Mouse (Mus musculus) lung, postnatal 0 days (tissue): ENCODE measurements around the gene Cdcp2. TPM values are rescaled to one million over a fixed set of nuclear protein-coding genes. Genes with fewer than 3 reads are reported as not detected.

Experiments used
- ATAC-seq: fragments of 200-750 bp; cut with Nextera tagmentation; 2 replicates; pipeline ENCODE4 v1.8.0; 2017; ENCODE audit warnings: moderate library complexity
- DNase-seq: peaks from one replicate; pipeline ENCODE4 v3.0.0-alpha.2; 2016; ENCODE audit warnings: low spot score
- H3K27ac ChIP-seq: fragments of 300-500 bp; sonication (generic); 2 replicates; pipeline ENCODE4 v1.5.1; 2014; ENCODE audit warnings: antibody characterized with exemption, mild to moderate bottlenecking, low read length, mixed read lengths
- H3K27me3 ChIP-seq: fragments of 300-500 bp; sonication (generic); replicated peaks from 2 replicates; pipeline ENCODE4 v1.6.1; 2014; ENCODE audit warnings: low read length, mixed read lengths; ENCODE audit not compliant: insufficient read depth
- H3K36me3 ChIP-seq: fragments of 300-500 bp; sonication (generic); 2 replicates; pipeline ENCODE4 v1.6.1; 2014; ENCODE audit warnings: low read length, mixed read lengths; ENCODE audit not compliant: insufficient read depth
- H3K4me1 ChIP-seq: fragments of 300-500 bp; sonication (generic); 2 replicates; pipeline ENCODE4 v1.6.1; 2014; ENCODE audit warnings: antibody characterized with exemption, low read depth, low read length, mixed read lengths; ENCODE audit not compliant: insufficient read depth
- H3K4me2 ChIP-seq: fragments of 300-500 bp; sonication (generic); replicated peaks from 2 replicates; pipeline ENCODE4 v1.6.1; 2014; ENCODE audit warnings: low read depth, mild to moderate bottlenecking, low read length, moderate library complexity, mixed read lengths
- H3K4me3 ChIP-seq: fragments of 300-500 bp; sonication (generic); 2 replicates; pipeline ENCODE4 v1.5.1; 2014; ENCODE audit warnings: low read depth, low read length
- H3K9ac ChIP-seq: fragments of 300-500 bp; sonication (generic); replicated peaks from 2 replicates; pipeline ENCODE4 v1.6.1; 2014; ENCODE audit warnings: low read depth, mild to moderate bottlenecking
- H3K9me3 ChIP-seq: fragments of 300-500 bp; sonication (generic); 2 replicates; pipeline ENCODE4 v1.6.1; 2016; ENCODE audit warnings: low read length, mixed read lengths
- CTCF ChIP-seq: IDR thresholded peaks from 2 replicates; pipeline ENCODE4 v1.5.1; 2016; ENCODE audit warnings: antibody characterized with exemption, mild to moderate bottlenecking
- EP300 ChIP-seq: IDR thresholded peaks from 2 replicates; pipeline ENCODE4 v1.6.1; 2016; ENCODE audit warnings: antibody characterized with exemption, mild to moderate bottlenecking, control low read depth
- WGBS: fragments of 180-500 bp; shearing (Covaris S2); extraction: QIAGEN DNeasy Blood & Tissue Kit; methylation state at CpG from one replicate; pipeline ENCODE4 v1.1.7; 2014; 5-methylcytosine and 5-hydroxymethylcytosine counted together
- polyA plus RNA-seq: library from polyadenylated mRNA; unstranded; fragments of >200 nt; fragmentation: Nextera tagmentation; extraction: Ambion mirVana; gene quantifications from 2 replicates; pipeline ENCODE4 v1.2.1, GENCODE M21; 2015

Gene Cdcp2
- polyA plus RNA-seq, 1 experiment from 2014 or later, result 0.14 TPM

- H3K9ac ChIP-seq, result peak overlapping the region; percentile 54
- peaks cover 7% of the 10 kb centered on the region; the same call in 1 of the 2 replicates for H3K4me1 ChIP-seq
- 3% methylated on average over 33 of the region's 33 CpGs for WGBS
- H3K4me3 ChIP-seq, result peak overlapping the region; percentile 61
- H3K4me2 ChIP-seq, result peak overlapping the region; percentile 96
- ATAC-seq, result peak; percentile 63
- H3K27ac ChIP-seq, result peak overlapping the region; percentile 77
- H3K9me3 ChIP-seq, result no peaks in the 10 kb centered on the region
- peaks cover 18% of the 10 kb centered on the region for H3K36me3 ChIP-seq
- TF ChIP-seq EP300 (0 out of 2 replicates have a peak, but pooled peaks have one; percentile 21), CTCF (no peak)
- no peaks in the 10 kb centered on the region for H3K27me3 ChIP-seq
- peak; percentile 64 for DNase-seq
Observed at GRCm38 (mm10) chr4:107067151-107067840, 29.4 kb upstream of the Cdcp2 start.

GRCm38 (mm10) chr4:107072343-107072742, 24.3 kb upstream of the Cdcp2 start:
- no peaks in the 10 kb centered on the region for H3K27me3 ChIP-seq
- H3K36me3 ChIP-seq, result no peaks in the 10 kb centered on the region
- H3K4me1 ChIP-seq, result no peaks in the 10 kb centered on the region
- WGBS, result 76% methylated on average over 9 of the region's 9 CpGs
- H3K9ac ChIP-seq, result no peak overlapping the region
- H3K27ac ChIP-seq, result no peak overlapping the region
- H3K4me3 ChIP-seq, result no peak overlapping the region
- no peaks in the 10 kb centered on the region for H3K9me3 ChIP-seq
- H3K4me2 ChIP-seq, result no peak overlapping the region
- no peak for TF ChIP-seq CTCF
- no peak for TF ChIP-seq EP300
- ATAC-seq (no peak), DNase-seq (no peak)

GRCm38 (mm10) chr4:107075456-107075855, 21.2 kb upstream of the Cdcp2 start:
- no peaks in the 10 kb centered on the region for H3K9me3 ChIP-seq
- no peaks in the 10 kb centered on the region for H3K36me3 ChIP-seq
- H3K4me3 ChIP-seq, result no peak overlapping the region
- no peak overlapping the region for H3K4me2 ChIP-seq
- no peak for TF ChIP-seq EP300
- no peak for TF ChIP-seq CTCF
- ATAC-seq (no peak), DNase-seq (no peak)
- no peaks in the 10 kb centered on the region for H3K27me3 ChIP-seq
- H3K9ac ChIP-seq, result no peak overlapping the region
- 63% methylated on average over 5 of the region's 5 CpGs for WGBS
- H3K4me1 ChIP-seq, result no peaks in the 10 kb centered on the region
- H3K27ac ChIP-seq, result no peak overlapping the region

- no peaks in the 10 kb centered on the region for H3K4me1 ChIP-seq
- ATAC-seq (no peak), DNase-seq (no peak)
- no peak overlapping the region for H3K9ac ChIP-seq
- H3K4me3 ChIP-seq, result no peak overlapping the region
- H3K9me3 ChIP-seq, result no peaks in the 10 kb centered on the region
- no peaks in the 10 kb centered on the region for H3K36me3 ChIP-seq
- H3K27me3 ChIP-seq, result no peaks in the 10 kb centered on the region
- TF ChIP-seq EP300, result no peak
- no peak for TF ChIP-seq CTCF
- H3K27ac ChIP-seq, result no peak overlapping the region
- WGBS, result 67% methylated on average over 4 of the region's 4 CpGs
- H3K4me2 ChIP-seq, result no peak overlapping the region
Observed at GRCm38 (mm10) chr4:107078894-107079293, 17.8 kb upstream of the Cdcp2 start.

GRCm38 (mm10) chr4:107079716-107080115, 17.0 kb upstream of the Cdcp2 start:
- Histone ChIP-seq H3K4me3 (no peak overlapping the region), H3K9ac (no peak overlapping the region), H3K4me2 (no peak overlapping the region), H3K27me3 (no peaks in the 10 kb centered on the region), H3K27ac (no peak overlapping the region), H3K9me3 (no peaks in the 10 kb centered on the region), H3K36me3 (no peaks in the 10 kb centered on the region), H3K4me1 (no peaks in the 10 kb centered on the region)
- ATAC-seq (no peak), DNase-seq (peak; percentile 9)
- no peak for TF ChIP-seq EP300
- no peak for TF ChIP-seq CTCF

- ATAC-seq, result no peak
- no peak overlapping the region for H3K27ac ChIP-seq
- WGBS, result 79% methylated on average over 3 of the region's 3 CpGs
Observed at GRCm38 (mm10) chr4:107082185-107082584, 14.5 kb upstream of the Cdcp2 start.

More at GRCm38 (mm10) chr4:107082185-107082584, 14.5 kb upstream of the Cdcp2 start:
- no peak overlapping the region for H3K4me2 ChIP-seq
- H3K9ac ChIP-seq, result no peak overlapping the region
- H3K4me3 ChIP-seq, result no peak overlapping the region
- no peaks in the 10 kb centered on the region for H3K27me3 ChIP-seq
- no peaks in the 10 kb centered on the region for H3K9me3 ChIP-seq
- H3K4me1 ChIP-seq, result no peaks in the 10 kb centered on the region
- DNase-seq, result no peak
- no peak for TF ChIP-seq EP300
- TF ChIP-seq CTCF, result no peak
- H3K36me3 ChIP-seq, result no peaks in the 10 kb centered on the region
